Mouse (Mus musculus): ENCODE measurements at regions not wholly inside any gene's neighbourhood (a gene's known extent, or its start where the extent isn't known, plus 50 kb on each side); places are given as distances from the start of the nearest gene placed in this dataset.

DNA sequence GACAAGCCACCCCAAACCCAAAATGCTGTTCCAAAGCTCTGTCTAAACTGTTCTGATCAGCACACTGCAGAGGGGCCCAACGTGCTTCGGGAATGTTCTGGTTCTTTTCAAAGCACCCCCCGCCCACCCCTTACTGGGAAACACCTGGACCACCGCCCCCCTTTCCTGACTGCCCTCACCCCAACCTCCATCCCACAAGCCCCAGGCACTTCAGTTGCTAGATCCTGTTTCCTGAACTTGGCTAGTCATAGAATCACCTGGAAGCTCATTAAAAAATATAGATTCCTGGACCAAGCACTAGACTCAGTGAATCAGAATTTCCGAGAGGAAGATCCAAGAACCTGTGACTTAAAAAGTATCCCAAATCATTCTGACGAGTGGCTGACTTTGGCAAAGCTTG is 80.9 kb upstream of the Rgma start:
- no peak for DNase-seq

DNA sequence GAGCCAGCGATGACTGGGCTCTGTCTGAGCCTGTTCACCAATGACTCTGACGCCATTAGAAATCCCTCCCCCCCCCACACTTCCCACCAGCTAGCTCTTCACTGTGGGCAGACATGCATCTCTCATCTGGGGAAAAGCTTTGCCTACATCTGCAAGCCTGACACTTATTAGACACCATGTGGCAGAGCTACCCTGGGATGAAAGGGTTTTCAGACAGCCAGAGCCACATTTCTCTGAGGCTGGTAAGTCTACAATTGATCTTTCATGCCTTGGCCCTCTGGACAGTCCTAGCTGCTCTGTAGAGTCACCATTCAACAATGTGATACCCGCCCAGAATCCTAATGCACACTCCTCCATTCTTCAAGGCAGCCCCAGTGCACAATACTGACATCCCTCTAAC is 72.8 kb upstream of the Rgma start:
- DNase-seq = peak; percentile 19

DNA sequence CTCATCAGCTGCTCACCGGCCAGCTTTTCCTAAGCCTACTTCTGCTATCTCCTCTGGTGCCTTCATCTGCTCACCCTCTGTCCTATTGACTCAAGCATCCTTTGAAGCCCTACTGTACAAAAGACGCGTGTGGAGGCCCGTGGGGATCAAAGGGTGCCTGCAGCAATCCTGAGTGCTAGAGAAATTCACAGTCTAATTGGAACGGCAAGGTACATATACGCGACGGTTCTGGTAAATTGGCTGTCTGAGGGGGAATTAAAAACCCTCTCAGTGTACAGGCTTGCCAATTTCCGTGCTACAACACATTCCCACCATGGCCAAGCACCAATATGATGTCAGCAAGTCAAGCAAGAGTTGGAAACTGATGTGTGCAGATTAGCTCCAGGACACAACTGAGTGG is 71.5 kb upstream of the Rgma start:
- no peak for DNase-seq

GRCm38 (mm10) chr7:73304799-73305198 is 70.5 kb upstream of the Rgma start:
- DNase-seq = no peak

- DNase-seq = no peak
Observed at GRCm38 (mm10) chr7:73305286-73305975, 69.9 kb upstream of the Rgma start.

DNA sequence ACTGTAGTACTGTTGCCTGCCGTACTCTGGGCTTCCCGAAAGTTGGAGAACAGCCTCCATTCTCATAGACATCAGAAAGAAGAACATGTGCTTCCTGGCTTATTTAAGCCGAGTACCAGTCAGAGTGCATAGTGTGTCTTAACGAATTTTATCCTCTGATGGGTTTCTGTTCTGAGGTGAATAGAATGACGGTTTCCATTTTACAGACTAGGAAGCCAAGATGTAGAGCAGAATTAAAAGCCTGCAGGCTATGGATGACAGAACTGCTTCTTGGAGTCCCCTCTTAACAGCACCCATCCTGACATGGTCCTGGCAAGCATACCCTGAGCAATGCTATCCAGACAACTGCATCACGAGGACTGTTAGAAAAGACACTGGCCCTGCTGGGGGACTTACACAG is 69.0 kb upstream of the Rgma start:
- DNase-seq = no peak

GRCm38 (mm10) chr7:73306728-73307127 is 68.6 kb upstream of the Rgma start:
- DNase-seq = no peak

- DNase-seq = no peak
Observed at GRCm38 (mm10) chr7:73307586-73308490, 67.5 kb upstream of the Rgma start.

DNA sequence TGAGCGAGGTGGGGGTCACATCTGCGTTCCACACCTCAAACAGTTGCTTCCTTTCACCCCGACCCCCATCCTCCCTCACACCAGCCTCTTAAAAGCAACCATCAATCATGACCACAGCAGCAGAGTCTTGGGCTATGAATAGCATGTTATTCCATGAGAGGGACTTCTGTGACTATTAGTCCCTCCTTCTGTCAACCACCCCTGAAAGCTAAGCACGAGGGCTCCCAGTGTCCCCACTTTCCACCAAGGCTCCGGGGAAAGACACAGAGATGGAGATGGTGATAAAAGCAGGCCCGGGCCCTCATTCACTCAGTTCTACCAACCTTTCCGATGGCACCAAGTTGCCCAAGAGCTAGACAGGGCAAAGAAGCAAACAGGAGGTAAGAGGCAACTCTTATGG is 66.3 kb upstream of the Rgma start:
- no peak for DNase-seq

- no peak for DNase-seq
Observed at GRCm38 (mm10) chr7:73310056-73310455, 65.3 kb upstream of the Rgma start.

- no peak for DNase-seq
Observed at GRCm38 (mm10) chr7:73310581-73311136, 64.7 kb upstream of the Rgma start.

DNA sequence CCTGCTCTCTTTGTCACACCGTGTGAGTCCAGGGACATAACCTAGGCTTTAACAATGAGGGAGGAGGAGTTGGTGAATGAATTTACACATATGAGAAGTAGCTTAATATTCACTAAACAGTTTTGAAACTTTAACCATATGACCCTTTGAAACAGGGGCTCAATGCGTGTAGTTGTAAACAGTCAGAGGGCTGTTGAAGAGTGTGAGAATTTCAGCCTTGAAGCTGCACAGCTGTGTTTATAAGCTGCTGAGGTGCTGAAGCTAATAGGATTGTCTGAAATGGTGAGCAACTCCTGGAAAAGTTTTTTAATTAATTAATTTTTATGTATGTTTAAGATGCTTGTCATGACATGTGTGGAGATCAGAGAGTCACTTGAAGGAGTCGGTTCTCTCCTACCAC is 59.8 kb upstream of the Rgma start:
- no peak for DNase-seq

DNA sequence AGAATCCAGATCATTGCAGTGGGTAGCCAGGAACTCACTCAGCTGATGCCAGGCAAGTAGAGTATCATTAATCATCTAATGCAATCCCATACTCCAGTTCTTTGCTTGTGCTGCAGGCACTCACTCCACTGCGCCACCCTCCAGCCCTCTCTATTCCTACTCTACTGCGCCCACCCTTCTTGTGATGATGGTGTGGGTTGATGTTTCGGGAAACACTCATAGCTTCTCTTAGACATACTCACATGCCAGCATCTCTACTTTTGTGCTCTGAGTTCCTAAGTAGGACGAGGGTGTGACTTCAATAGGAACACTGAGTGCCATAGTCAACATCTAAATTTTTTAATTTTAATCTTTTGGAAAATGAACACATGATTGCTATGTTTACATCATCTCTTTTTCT is 57.7 kb upstream of the Rgma start:
- DNase-seq = no peak

GRCm38 (mm10) chr7:73319004-73319403 is 56.3 kb upstream of the Rgma start:
- DNase-seq = no peak

DNA sequence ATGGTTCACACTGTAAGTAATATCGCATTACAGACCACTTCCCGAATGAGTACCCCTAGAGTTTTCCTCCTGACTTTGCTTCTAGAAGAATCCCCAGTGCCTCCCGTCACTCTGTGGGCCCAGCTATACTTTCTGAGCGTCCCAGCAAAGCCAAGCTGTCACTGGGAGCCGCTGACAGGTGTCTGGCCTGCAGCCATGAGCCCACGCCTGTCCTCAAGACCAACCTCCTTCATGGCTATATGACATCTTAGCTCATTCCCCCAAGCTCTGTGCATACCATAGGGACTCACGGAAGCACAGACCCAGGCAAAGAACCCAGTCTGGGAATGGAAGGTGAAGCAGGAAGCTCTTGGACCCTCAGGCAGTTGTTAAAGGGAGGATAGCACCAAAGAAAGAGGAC is 55.3 kb upstream of the Rgma start:
- no peak for DNase-seq

- DNase-seq = no peak
Observed at GRCm38 (mm10) chr7:73322466-73323151, 52.7 kb upstream of the Rgma start.

GRCm38 (mm10) chr7:73323556-73323955 is 51.8 kb upstream of the Rgma start:
- no peak for DNase-seq

GRCm38 (mm10) chr7:73325503-73325902 is 49.8 kb upstream of the Rgma start:
- no peak for DNase-seq
